Mouse (Mus musculus): ENCODE results near the gene Slc25a48.

DNA sequence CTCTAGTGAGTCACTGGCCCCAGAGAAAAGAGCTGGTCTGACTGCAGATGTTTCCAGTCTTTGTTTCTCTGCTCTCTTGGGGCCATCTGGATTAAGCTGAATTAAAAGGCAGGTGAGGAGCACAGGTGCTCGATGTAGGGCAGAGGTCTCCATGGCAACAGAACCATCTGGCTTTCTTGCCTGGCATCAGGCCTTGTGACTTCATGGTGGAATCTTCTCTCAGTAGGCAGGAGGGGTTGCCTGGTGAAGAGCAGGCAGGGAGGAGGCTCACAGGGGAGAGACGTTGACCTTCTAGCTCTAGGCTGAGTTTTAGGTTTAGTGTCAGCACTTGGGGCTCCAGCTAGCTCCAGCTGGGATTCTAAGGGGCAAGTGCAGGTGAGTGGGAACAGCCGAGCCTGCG is 11.8 kb upstream of the Slc25a48 start, which contains the start of gene Gm3045:
- no peak for TF ChIP-seq EP300 (IDR thresholded peaks at IDR 0.05)
- no peak for TF ChIP-seq CTCF (IDR thresholded peaks at IDR 0.05)

Measured in lung, postnatal 0 days (tissue).